Mouse (Mus musculus) CH12.LX (cell line): ENCODE results near the gene Psmg4.
A peak's percentile ranks its signal among the peaks of the same experiment; 100 is the strongest.

ENCODE experiments used
- BHLHE40 ChIP-seq: IDR thresholded peaks from 2 replicates; pipeline ENCODE4 v1.6.1; 2011; ENCODE audit warnings: mild to moderate bottlenecking, low read depth, low read length, improper control_type of control experiment
- CHD1 ChIP-seq: IDR thresholded peaks from 2 replicates; pipeline ENCODE4 v1.6.1; 2012; ENCODE audit warnings: low read depth, low read length, improper control_type of control experiment, inconsistent platforms
- CTCF ChIP-seq, 2 experiments: IDR thresholded peaks in 1 of 2; conservative IDR thresholded peaks in 1 of 2; 2 replicates each; pipeline ENCODE4 v1.5.1; 2011 to 2012; ENCODE audit warnings: low read depth in 2 of 2, low read length in 2 of 2, improper control_type of control experiment in 1 of 2, inconsistent platforms in 1 of 2, mild to moderate bottlenecking in 1 of 2, moderate library complexity in 1 of 2
- EP300 ChIP-seq: IDR thresholded peaks from 2 replicates; pipeline ENCODE4 v1.6.1; 2011; ENCODE audit warnings: low read length, improper control_type of control experiment
- ETS1 ChIP-seq: conservative IDR thresholded peaks from 2 replicates; pipeline ENCODE4 v1.6.1; 2012; ENCODE audit warnings: low read depth, mild to moderate bottlenecking, inconsistent platforms, low read length, improper control_type of control experiment, moderate library complexity
- MAX ChIP-seq: IDR thresholded peaks from 2 replicates; pipeline ENCODE4 v1.6.1; 2011; ENCODE audit warnings: low read length, improper control_type of control experiment
- NELFE ChIP-seq: IDR thresholded peaks from 2 replicates; pipeline ENCODE4 v1.6.1; 2011; ENCODE audit warnings: low read depth, low read length, improper control_type of control experiment
- POLR2A ChIP-seq: IDR thresholded peaks from 2 replicates; pipeline ENCODE4 v1.6.1; 2011; ENCODE audit warnings: low read depth, mild to moderate bottlenecking, improper control_type of control experiment, low read length
- POLR2AphosphoS2 ChIP-seq: IDR thresholded peaks from 2 replicates; pipeline ENCODE4 v1.6.1; 2011; ENCODE audit warnings: low read depth, low read length, improper control_type of control experiment
- SMC3 ChIP-seq: IDR thresholded peaks from 2 replicates; pipeline ENCODE4 v1.6.1; 2011; ENCODE audit warnings: low read depth, low read length, improper control_type of control experiment
- TBP ChIP-seq: conservative IDR thresholded peaks from 2 replicates; pipeline ENCODE4 v1.6.1; 2011; ENCODE audit warnings: low read depth, low read length, improper control_type of control experiment
- USF2 ChIP-seq: conservative IDR thresholded peaks from 2 replicates; pipeline ENCODE4 v1.6.1; 2011; ENCODE audit warnings: low read depth, low read length, improper control_type of control experiment

DNA sequence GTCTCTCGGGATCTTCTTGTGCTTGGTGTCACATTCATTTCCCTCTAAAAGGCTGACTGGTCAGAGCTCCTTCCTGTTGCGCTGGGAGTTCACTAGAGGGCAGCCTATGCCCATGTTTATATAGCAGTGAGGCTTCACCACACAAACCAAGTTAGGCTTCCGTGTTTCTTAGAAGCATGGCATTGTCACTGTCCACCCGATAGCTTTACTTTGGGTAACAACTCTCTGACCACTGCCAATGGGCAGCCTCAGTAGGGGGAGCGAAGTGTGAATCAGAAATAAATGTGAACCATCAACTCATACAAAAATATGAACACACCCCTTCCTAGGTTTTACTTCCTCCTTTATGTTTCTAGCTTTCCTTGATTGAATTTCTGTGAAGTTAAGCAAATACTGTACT, 24.8 kb downstream of the Psmg4 start:
- TF ChIP-seq CTCF (conservative IDR thresholded peaks at IDR 0.05 in 1 of 2, IDR thresholded peaks at IDR 0.05 in 1 of 2; ENCODE audit: low read depth in 2 of 2, low read length in 2 of 2), result peak; percentile 57 to 95; a peak in 3 of 4 replicates
- no peak for TF ChIP-seq POLR2AphosphoS2
- TF ChIP-seq NELFE, result no peak
- TF ChIP-seq POLR2A, result no peak
- no peak for TF ChIP-seq TBP
- TF ChIP-seq EP300, result 0 out of 2 replicates have a peak, but pooled peaks have one; percentile 14
- no peak; the same call in 1 of the 2 replicates for TF ChIP-seq CHD1
- TF ChIP-seq MAX, result peak; percentile 58; the same call in 1 of the 2 replicates
- no peak for TF ChIP-seq ETS1
- peak; percentile 93 for TF ChIP-seq SMC3
- no peak for TF ChIP-seq USF2
- TF ChIP-seq BHLHE40, result peak; percentile 20; the same call in 1 of the 2 replicates
